Mouse (Mus musculus): ENCODE measurements around the gene Pde6d.
"Not testable (repeated sequence)": the region's sequence is repeated elsewhere in the genome, so short reads cannot be mapped to it uniquely, and the experiment has no call there.

Pde6d gene

GRCm38 (mm10) chr1:86569292-86569860 lies 13.1 kb downstream of the Pde6d start:
- DNase-seq (ENCODE audit: low spot score in 2 of 2), result no peak

- no peak for DNase-seq (ENCODE audit: low spot score in 2 of 2)
Observed at GRCm38 (mm10) chr1:86568409-86568808, 14.0 kb downstream of the Pde6d start.

- DNase-seq (ENCODE audit: low spot score in 2 of 2), result no peak
Observed at GRCm38 (mm10) chr1:86562663-86563062, 19.8 kb downstream of the Pde6d start.

GRCm38 (mm10) chr1:86559232-86559631 lies 23.2 kb downstream of the Pde6d start:
- no peak for DNase-seq (ENCODE audit: low spot score in 2 of 2)

GRCm38 (mm10) chr1:86557872-86558271 lies 24.6 kb downstream of the Pde6d start:
- DNase-seq (ENCODE audit: low spot score in 2 of 2), result no peak

- DNase-seq (ENCODE audit: low spot score in 2 of 2), result no peak
Observed at GRCm38 (mm10) chr1:86555665-86556064, 26.8 kb downstream of the Pde6d start.

GRCm38 (mm10) chr1:86551877-86552276 lies 30.6 kb downstream of the Pde6d start:
- no peak for DNase-seq (ENCODE audit: low spot score in 2 of 2)

GRCm38 (mm10) chr1:86551299-86551698 lies 31.1 kb downstream of the Pde6d start:
- DNase-seq (ENCODE audit: low spot score in 2 of 2), result no peak

- no peak for DNase-seq (ENCODE audit: low spot score in 2 of 2)
Observed at GRCm38 (mm10) chr1:86546797-86547196, 35.6 kb downstream of the Pde6d start.

- DNase-seq (ENCODE audit: low spot score in 2 of 2), result no peak
Observed at GRCm38 (mm10) chr1:86542584-86542983, 39.8 kb downstream of the Pde6d start.

- not testable (repeated sequence) for DNase-seq (ENCODE audit: low spot score in 2 of 2)
Observed at GRCm38 (mm10) chr1:86539583-86539982, 42.8 kb downstream of the Pde6d start.

- DNase-seq (ENCODE audit: low spot score in 2 of 2), result peak in 1 of 2 experiments; percentile 70
Observed at GRCm38 (mm10) chr1:86538383-86538782, 44.0 kb downstream of the Pde6d start.

GRCm38 (mm10) chr1:86533411-86534130 lies 48.9 kb downstream of the Pde6d start:
- DNase-seq (ENCODE audit: low spot score in 2 of 2), result no peak

GRCm38 (mm10) chr1:86532362-86533051 lies 49.9 kb downstream of the Pde6d start:
- DNase-seq (ENCODE audit: low spot score in 2 of 2), result peak; percentile 95 to 99

- peak in 1 of 2 experiments; percentile 72 for DNase-seq (ENCODE audit: low spot score in 2 of 2)
Observed at GRCm38 (mm10) chr1:86531547-86532321, 50.7 kb downstream of the Pde6d start.

GRCm38 (mm10) chr1:86530871-86531546 lies 51.4 kb downstream of the Pde6d start:
- DNase-seq (ENCODE audit: low spot score in 2 of 2), result no peak

- no peak for DNase-seq (ENCODE audit: low spot score in 2 of 2)
Observed at GRCm38 (mm10) chr1:86529590-86529989, 52.8 kb downstream of the Pde6d start.

- DNase-seq (ENCODE audit: low spot score in 2 of 2), result peak; percentile 62 to 80
Observed at GRCm38 (mm10) chr1:86528571-86529180, 53.8 kb downstream of the Pde6d start.

GRCm38 (mm10) chr1:86527599-86528486 lies 54.6 kb downstream of the Pde6d start:
- DNase-seq (ENCODE audit: low spot score in 2 of 2), result peak; percentile 90 to 99

Measured in spleen, postnatal 4 days (tissue).